Mouse (Mus musculus): ENCODE data around the gene Zfp541.

Zfp541 gene

GRCm38 (mm10) chr7:16044531-16044930 is 17.1 kb upstream of the Zfp541 start:
- DNase-seq (ENCODE audit: low spot score in 2 of 2): no peak

GRCm38 (mm10) chr7:16045538-16045937 is 16.1 kb upstream of the Zfp541 start:
- DNase-seq (ENCODE audit: low spot score in 2 of 2): no peak

DNA sequence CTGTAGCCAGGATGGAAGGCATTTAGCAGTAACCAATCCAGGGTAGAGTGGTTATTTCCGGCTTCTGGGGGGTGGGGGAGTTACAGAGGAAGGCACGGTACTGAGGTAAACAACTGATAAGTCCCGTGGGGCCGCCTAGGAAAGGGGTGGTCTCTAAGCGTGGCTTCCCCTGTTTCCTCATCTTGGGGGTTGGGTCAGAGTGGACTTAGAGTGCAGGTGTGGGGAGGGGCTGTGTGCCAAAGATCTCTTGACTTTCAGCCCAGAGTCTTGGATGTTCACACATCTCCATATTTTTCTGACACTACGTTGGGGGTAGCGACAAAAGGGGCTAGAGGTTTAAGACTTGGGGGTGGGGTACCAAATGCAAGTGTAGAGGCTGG is 15.5 kb upstream of the Zfp541 start:
- DNase-seq (ENCODE audit: low spot score in 2 of 2): no peak

- peak; percentile 50 to 55 for DNase-seq (ENCODE audit: low spot score in 2 of 2)
Measured at GRCm38 (mm10) chr7:16046481-16047337, 14.9 kb upstream of the Zfp541 start.

GRCm38 (mm10) chr7:16047338-16048146 is 14.1 kb upstream of the Zfp541 start, which contains the start of gene Bicra:
TSS of gene Bicra (minus strand) at chr7:16047921.
- DNase-seq (ENCODE audit: low spot score in 2 of 2): peak; percentile 62 to 71

GRCm38 (mm10) chr7:16048164-16048564 is 13.4 kb upstream of the Zfp541 start:
- peak; percentile 97 for DNase-seq (ENCODE audit: low spot score in 2 of 2)

GRCm38 (mm10) chr7:16048675-16049575 is 12.7 kb upstream of the Zfp541 start:
- peak in 1 of 2 experiments; percentile 20 for DNase-seq (ENCODE audit: low spot score in 2 of 2)

DNA sequence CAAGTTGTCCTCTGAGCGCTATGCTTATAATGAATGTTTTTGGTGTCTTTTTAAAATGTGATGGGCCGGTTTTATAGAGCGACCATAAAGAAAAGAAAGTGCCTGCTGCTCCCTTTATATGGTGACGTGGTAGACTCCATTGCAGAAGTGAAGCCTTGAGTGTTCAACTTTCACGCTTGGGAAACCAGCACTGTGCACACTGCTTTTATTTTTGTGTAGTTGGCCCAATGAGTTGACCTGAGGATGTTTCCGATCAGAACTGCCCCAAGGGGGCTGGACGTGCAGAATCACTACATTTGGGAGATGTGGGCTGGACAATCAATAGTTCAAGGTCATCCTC is 12.1 kb upstream of the Zfp541 start:
- DNase-seq (ENCODE audit: low spot score in 2 of 2): no peak

DNA sequence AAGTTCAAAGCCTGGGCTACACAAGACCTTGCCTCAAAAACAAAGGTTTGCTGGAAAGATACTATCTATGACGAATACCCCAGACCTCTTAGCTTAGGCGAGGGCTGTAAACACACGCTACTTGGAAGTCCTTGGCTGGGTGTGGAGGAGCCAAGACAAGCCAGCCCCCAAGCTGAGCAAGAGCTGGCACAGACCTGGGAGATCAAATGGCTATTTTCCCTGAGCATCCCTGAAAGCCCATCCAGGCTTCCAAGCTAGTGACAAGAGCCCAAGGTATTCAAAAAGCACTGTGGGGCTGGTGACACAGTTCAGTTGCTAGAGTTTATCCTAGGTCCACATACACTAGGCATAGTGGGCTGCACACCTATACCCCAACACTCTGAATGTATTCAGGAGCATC is 11.0 kb upstream of the Zfp541 start:
- DNase-seq (ENCODE audit: low spot score in 2 of 2): no peak

GRCm38 (mm10) chr7:16051883-16052595 is 9.6 kb upstream of the Zfp541 start:
- DNase-seq (ENCODE audit: low spot score in 2 of 2): peak; percentile 55 to 66

GRCm38 (mm10) chr7:16052684-16053083 is 8.9 kb upstream of the Zfp541 start:
- DNase-seq (ENCODE audit: low spot score in 2 of 2): peak; percentile 75 to 80

GRCm38 (mm10) chr7:16053105-16053504 is 8.5 kb upstream of the Zfp541 start:
- DNase-seq (ENCODE audit: low spot score in 2 of 2): no peak

GRCm38 (mm10) chr7:16054966-16055365 is 6.6 kb upstream of the Zfp541 start:
- DNase-seq (ENCODE audit: low spot score in 2 of 2): no peak

- no peak for DNase-seq (ENCODE audit: low spot score in 2 of 2)
Measured at GRCm38 (mm10) chr7:16055665-16056064, 5.9 kb upstream of the Zfp541 start.

DNA sequence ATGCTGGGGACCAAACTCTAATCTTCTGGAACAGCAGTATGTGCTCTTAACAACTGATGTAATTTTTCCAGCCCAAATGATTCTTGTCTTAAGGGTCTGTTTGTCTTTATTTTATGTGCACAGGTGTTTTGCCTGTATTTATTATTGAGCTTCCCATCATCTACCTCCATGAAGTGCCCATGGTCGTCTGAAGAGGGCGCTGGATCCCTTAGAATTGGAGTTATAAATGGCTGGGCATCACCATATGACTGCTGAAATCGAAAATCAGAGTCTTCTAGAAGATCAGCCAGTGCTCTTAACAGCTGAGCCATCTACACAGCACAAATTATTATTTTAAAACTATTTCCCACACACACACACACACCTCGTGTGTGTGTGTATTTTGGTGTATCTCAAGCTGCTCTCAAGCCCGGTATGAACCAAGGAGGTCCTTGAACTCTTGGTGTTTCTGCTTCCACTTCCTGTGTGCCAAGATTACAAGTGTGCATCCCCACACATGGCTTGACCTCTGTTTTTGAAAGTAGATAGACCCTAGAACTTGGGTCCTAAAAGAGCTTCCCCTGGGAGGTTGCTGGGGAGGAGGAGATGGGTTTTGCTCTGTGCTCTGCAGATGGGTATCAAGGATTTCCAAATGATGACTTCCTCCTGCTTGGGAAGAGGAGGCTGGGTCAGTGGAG is 5.0 kb upstream of the Zfp541 start:
- peak in 1 of 2 experiments; percentile 42 for DNase-seq (ENCODE audit: low spot score in 2 of 2)

GRCm38 (mm10) chr7:16057136-16057534 is 4.5 kb upstream of the Zfp541 start:
- DNase-seq (ENCODE audit: low spot score in 2 of 2): no peak

DNA sequence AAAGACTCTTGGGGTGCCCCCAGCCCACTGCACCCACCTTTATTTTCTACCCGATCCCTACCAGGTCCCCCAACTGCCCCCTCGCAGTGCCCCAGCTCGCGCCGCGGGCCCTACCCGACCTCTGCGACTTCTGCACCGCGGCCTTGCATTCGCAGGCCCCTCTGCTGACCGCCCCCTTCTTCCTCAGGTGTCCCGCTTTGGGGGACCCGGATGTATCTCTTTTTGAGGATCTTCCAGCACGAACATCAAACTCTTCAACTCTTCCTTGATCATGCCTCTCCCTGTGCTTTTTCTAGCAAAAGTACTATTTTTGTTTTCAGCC is 446 bp downstream of the Zfp541 start:
- DNase-seq (ENCODE audit: low spot score in 2 of 2): no peak

- DNase-seq (ENCODE audit: low spot score in 2 of 2): no peak
Measured at GRCm38 (mm10) chr7:16063490-16063889, 1.9 kb downstream of the Zfp541 start.

GRCm38 (mm10) chr7:16070846-16071245 is 9.2 kb downstream of the Zfp541 start:
- DNase-seq (ENCODE audit: low spot score in 2 of 2): no peak

DNA sequence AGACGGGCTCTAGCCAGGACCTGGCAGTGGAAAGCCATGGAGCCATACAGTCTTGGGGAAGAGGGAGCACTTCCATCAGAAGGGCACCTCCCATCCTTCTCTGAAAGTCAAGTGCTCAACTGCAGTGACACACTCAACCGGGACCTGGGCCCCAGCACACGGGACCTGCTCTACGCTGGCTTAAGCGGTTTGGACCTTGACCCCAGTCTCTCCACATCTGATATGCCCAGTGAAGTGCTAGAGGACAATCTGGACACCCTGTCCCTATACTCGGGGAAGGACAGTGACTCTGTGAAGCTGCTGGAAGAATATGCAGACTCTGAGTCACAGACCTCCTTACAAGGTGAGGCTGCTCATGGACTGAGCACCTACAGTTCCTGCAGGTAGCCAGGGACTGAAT is 10.3 kb downstream of the Zfp541 start:
- DNase-seq (ENCODE audit: low spot score in 2 of 2): no peak

DNA sequence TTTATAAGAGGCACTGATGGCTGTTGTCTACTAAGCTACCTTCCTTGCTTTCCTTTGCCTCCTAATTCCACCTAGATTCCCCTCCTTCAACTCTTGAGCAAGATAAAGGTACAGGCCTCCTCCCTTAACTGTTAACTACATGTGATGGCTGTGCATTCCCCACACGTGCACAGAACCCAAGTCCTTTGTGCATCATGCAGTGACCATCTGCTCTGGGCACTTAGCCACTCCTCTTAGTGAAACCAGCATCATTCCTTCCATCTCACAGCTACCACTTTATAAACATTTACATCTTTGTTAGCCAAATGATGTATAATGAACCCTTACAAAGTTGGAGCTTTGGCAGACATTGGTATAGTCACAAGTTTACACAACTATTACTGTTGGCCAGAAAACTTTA is 18.3 kb downstream of the Zfp541 start:
- no peak for DNase-seq (ENCODE audit: low spot score in 2 of 2)
